Mouse (Mus musculus) olfactory bulb, adult 2 months (tissue): ENCODE data around the gene Zfp78.

Experiments used
- CTCF ChIP-seq: fragments of 200-500 bp; IDR thresholded peaks from 2 replicates; pipeline ENCODE4 v1.5.1; 2012; ENCODE audit warnings: low read depth, mild to moderate bottlenecking, low read length, moderate library complexity; ENCODE audit not compliant: insufficient read depth
- POLR2A ChIP-seq: fragments of 200-500 bp; IDR thresholded peaks from 2 replicates; pipeline ENCODE4 v1.6.1; 2012; ENCODE audit warnings: mild to moderate bottlenecking, low read depth, low read length, moderate library complexity; ENCODE audit not compliant: insufficient read depth

DNA sequence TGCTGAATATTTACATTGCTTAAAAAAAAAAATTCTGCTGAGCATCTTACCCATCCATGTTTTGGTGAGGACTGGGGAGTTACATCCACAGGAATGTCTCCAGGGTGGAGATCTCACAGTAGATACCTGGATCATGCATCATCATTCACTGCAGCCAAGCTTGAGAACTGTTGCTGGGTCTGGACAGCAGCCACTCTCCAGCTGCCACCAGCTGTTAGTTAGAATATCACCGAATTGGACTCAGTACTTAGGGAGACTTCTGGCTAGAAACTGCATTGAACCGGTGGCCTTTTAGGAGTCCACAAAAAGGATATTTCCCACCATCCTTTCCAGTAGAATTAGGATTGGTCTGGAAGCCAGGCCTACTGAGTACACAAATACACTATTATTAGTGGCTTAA, 5.0 kb upstream of the Zfp78 start:
- TF ChIP-seq POLR2A: no peak
- no peak for TF ChIP-seq CTCF
